Mouse (Mus musculus) kidney, adult 8-10 months (tissue): ENCODE data around the gene Rps27l.

ENCODE experiments used
- DNase-seq, 2 experiments: peaks; one replicate each; pipeline ENCODE4 v3.0.0; 2022

Rps27l gene

DNA sequence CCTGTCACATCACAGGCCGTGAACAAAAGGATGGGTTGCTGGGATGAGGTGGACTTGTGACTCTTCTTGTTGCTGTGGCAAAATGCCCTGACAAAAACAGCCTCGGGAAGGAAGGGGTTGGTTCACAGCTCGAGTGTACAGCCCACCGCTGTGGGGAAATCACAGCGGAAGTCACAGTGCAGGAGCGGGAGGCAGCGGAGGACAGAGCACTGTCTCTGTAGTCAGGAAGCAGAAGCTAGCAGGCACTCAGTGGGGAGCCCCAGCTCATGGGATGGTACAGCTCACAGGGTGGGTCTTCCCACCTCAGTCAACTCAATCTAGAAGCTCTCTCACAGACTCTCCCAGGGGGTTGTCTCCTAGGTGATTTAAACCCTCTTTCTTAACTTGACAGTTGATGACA lies 39.5 kb downstream of the Rps27l start:
- no peak for DNase-seq

DNA sequence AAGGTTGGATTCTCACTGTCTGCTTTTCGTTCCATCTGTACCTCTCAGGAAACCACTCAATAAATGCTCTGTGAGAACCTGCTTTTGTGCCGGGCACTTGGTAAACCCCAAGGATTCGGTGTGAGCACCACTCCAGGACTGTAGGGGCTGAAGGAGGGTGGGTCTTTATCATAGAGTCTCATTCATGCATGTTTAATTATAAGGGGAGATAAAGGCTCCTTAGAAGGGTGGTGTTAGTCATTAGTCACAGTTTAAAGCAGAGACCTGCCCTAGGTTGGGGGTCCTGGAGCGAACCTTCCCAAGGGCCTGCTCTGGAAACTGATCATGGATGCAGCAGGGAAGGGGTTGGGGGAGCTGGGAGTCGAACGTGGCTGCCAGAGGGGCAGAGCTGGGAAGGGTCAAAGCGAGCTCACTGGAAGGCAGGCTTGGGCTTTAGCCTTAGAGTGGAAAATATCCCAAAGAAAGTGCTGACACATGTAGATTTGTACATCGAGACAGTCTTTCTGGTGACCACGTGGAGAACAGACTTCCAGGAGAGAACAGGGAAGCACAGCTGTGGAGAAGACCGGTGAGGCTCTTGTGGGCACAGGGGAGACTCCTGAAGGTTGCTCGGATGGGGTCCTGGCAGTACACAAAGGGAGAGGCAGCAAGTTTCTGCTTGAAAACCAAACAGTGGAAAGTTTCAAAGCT lies 42.5 kb downstream of the Rps27l start:
- no peak for DNase-seq

DNA sequence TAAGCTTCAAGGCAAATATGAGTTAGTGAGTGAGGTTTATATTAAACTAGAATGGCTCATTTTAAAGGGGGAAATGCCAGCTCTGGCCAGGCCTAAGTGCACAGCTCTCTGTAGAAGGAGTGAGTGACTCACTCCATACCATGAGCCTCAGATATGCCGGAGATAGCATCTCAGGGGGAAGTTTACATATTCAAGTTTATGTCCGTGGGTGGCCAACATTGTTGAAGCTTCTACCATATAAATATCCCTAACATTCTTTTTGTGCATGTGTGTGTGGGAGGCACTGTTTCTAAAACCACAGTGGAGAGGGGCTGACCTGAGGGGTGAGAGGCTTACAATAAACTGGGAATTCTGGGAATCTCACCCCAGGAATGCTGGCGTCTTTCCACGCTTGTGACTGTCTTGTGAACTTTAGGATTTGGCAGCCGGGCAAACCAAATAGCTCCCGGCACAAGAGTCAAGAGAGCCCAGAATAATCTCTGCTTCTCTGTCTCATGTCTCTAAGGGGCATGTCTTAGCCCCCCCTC lies 43.1 kb downstream of the Rps27l start:
- peak; percentile 63 to 65 for DNase-seq

DNA sequence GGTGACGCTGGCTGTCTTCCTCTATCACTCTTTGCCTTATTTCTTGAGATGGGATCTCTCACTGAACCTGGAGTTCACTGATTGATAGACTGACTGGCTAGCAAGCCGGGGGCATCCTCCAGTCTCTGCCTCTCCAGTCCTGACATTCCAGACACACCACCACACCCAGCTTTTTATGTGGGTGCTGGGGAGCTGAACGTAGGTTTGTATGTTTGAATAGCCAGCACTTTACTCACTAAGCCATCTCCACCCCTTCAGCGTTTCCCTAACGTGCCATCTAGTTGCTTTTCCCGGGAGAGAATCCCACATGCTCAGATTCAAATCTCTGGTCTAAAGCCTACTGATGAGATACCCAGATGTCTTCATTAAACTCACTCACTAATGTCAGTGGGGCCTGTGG lies 43.7 kb downstream of the Rps27l start:
- no peak for DNase-seq

DNA sequence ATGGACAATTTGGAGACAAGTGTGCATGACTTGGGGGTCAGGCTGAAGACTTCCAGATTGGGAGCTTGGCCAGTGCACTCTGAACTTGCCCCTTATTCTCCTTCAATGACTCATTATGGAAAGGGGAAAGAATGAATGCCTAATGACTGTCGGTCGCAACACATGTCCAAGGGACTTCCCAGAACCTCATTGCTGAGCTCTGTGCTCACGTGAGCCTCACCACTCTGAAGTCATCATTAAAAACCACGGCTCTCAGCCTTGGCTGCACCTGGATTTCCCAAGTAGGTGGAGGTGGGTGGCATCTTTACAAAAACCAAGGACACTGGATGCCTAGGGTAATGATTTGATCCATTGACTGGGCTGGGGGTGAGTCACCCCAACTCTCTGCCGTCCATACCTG lies 44.2 kb downstream of the Rps27l start:
- DNase-seq, result no peak

DNA sequence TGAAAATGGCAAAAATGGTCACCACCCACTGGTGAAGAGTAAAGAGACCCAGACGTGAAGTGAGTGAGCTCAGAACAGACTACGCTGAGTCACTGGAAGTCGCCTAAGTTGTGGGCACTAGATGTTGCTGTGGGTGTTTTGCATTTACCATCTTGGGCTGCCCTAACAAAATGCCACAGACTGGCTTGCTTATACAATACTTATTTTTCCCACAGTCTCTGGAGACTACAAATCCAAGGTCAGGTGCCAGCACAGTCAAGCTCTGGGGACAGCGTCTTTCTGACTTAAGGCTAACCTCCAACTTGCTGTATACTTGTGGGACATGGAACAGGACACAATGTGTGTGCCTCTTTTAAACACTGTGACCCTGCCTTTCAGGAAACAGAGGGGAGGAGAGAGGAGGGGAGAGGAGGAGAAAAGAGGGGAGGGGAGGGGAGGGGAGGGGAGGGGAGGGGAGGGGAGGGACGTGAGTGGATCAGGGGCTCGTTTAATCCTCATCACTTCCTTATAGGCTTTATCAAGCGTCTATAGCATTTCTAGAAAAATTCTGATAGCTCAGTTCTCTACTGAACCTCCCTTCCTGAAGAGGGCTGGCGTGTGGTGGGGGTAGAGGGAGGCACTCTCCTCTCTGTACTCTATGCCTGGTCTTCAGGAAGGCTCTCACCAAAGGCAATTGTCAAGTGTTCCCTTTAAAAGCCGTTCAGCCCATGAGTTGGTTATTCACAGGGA lies 45.3 kb downstream of the Rps27l start:
- no peak for DNase-seq

DNA sequence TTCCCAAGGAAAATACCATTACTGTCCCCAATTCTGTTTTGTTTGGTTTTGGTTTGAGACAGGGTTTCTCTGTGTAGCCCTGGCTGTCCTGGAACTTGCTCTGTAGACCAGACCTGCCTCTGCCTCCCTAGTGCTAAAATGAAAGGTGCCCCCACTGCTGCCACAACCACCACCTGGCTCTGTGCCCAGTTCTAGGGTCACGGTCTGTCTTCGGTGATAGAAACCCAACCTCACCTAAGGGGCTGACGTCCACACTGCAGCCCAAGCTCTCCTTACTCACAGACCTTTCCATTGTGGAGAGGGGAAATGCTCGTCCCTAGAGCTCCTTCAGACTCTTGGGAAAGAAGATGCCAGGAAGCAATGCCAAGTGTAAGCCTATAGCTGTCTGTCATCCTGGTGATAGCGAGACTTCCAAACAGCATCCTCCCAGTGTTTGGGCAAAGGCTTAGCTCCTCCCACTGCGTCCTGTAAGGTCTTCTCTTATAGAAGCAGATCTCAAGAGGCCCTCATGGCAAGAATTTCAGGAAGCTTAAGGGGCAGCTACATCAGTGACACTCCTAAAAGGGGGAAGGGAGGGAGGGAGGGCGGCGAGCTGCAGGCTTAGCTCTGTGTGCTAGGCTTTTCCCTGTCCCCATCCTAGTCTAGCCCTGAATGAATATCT lies 46.0 kb downstream of the Rps27l start:
- DNase-seq, result no peak
